Mouse (Mus musculus) neural tube, embryonic 13.5 days (tissue): ENCODE measurements around the gene Bcl6. TPM values are rescaled to one million over a fixed set of nuclear protein-coding genes. Genes with fewer than 3 reads are reported as not detected.

Experiments used
- ATAC-seq: fragments of 200-750 bp; cut with Nextera tagmentation; 2 replicates; pipeline ENCODE4 v1.8.0; 2017; ENCODE audit warnings: low read depth, mild to moderate bottlenecking, moderate TSS enrichment, moderate library complexity
- H3K27ac ChIP-seq: fragments of 300-500 bp; sonication (generic); replicated peaks from 2 replicates; pipeline ENCODE4 v1.5.1; 2015; ENCODE audit warnings: moderate library complexity, mild to moderate bottlenecking, inconsistent platforms
- H3K27me3 ChIP-seq: fragments of 300-500 bp; sonication (generic); 2 replicates; pipeline ENCODE4 v1.6.1; 2015; ENCODE audit warnings: mild to moderate bottlenecking, inconsistent platforms
- H3K36me3 ChIP-seq: fragments of 300-500 bp; sonication (generic); 2 replicates; pipeline ENCODE4 v1.6.1; 2015; ENCODE audit warnings: mild to moderate bottlenecking, inconsistent platforms
- H3K4me1 ChIP-seq: fragments of 300-500 bp; sonication (generic); replicated peaks from 2 replicates; pipeline ENCODE4 v1.6.1; 2015; ENCODE audit warnings: inconsistent platforms
- H3K4me2 ChIP-seq: fragments of 300-500 bp; sonication (generic); 2 replicates; pipeline ENCODE4 v1.6.1; 2015; ENCODE audit warnings: inconsistent platforms, mild to moderate bottlenecking, moderate library complexity
- H3K4me3 ChIP-seq: fragments of 300-500 bp; sonication (generic); 2 replicates; pipeline ENCODE4 v1.5.1; 2015; ENCODE audit warnings: mild to moderate bottlenecking, inconsistent platforms
- H3K9ac ChIP-seq: fragments of 300-500 bp; sonication (generic); 2 replicates; pipeline ENCODE4 v1.6.1; 2015; ENCODE audit warnings: moderate library complexity, mild to moderate bottlenecking, inconsistent platforms
- H3K9me3 ChIP-seq: fragments of 300-500 bp; sonication (generic); 2 replicates; pipeline ENCODE4 v1.6.1; 2016; ENCODE audit warnings: inconsistent platforms
- WGBS: fragments of 180-500 bp; shearing (Covaris S2); methylation state at CpG from one replicate; pipeline ENCODE4 v1.1.7; 2015; 5-methylcytosine and 5-hydroxymethylcytosine counted together
- polyA plus RNA-seq: library from polyadenylated mRNA; unstranded; fragments of >200 nt; fragmentation: Nextera tagmentation; extraction: Ambion mirVana; gene quantifications from 2 replicates; pipeline ENCODE4 v1.2.1, GENCODE M21; 2015

Bcl6 gene
- polyA plus RNA-seq, 1 experiment from 2014 or later = 0.53 TPM

- Histone ChIP-seq H3K9ac (no peak overlapping the region), H3K27me3 (no peaks in the 10 kb centered on the region), H3K27ac (no peak overlapping the region), H3K4me3 (no peak overlapping the region), H3K36me3 (no peaks in the 10 kb centered on the region), H3K4me2 (no peak overlapping the region), H3K4me1 (peaks cover 5% of the 10 kb centered on the region; the same call in 1 of the 2 replicates), H3K9me3 (no peaks in the 10 kb centered on the region)
- ATAC-seq = no peak
- 61% methylated on average over 3 of the region's 3 CpGs for WGBS
Measured at GRCm38 (mm10) chr16:24012066-24012465, 23.4 kb upstream of the Bcl6 start.

- 79% methylated on average over 3 of the region's 3 CpGs for WGBS
- Histone ChIP-seq H3K4me2 (no peak overlapping the region), H3K36me3 (no peaks in the 10 kb centered on the region), H3K27ac (no peak overlapping the region), H3K27me3 (no peaks in the 10 kb centered on the region), H3K4me1 (peaks cover 5% of the 10 kb centered on the region; the same call in 1 of the 2 replicates), H3K9ac (no peak overlapping the region), H3K4me3 (no peak overlapping the region), H3K9me3 (no peaks in the 10 kb centered on the region)
- no peak for ATAC-seq
Measured at GRCm38 (mm10) chr16:24011306-24011705, 22.7 kb upstream of the Bcl6 start.

GRCm38 (mm10) chr16:24009891-24010290, 21.2 kb upstream of the Bcl6 start:
- Histone ChIP-seq H3K9ac (no peak overlapping the region), H3K4me1 (no peaks in the 10 kb centered on the region), H3K4me2 (no peak overlapping the region), H3K9me3 (no peaks in the 10 kb centered on the region), H3K4me3 (no peak overlapping the region), H3K36me3 (no peaks in the 10 kb centered on the region), H3K27ac (no peak overlapping the region), H3K27me3 (no peaks in the 10 kb centered on the region)
- ATAC-seq = no peak
- 94% methylated on average over 2 of the region's 2 CpGs for WGBS

- H3K27ac ChIP-seq = no peak overlapping the region
- no peak for ATAC-seq
- 79% methylated on average over 8 of the region's 8 CpGs for WGBS
Measured at GRCm38 (mm10) chr16:24005928-24006327, 17.3 kb upstream of the Bcl6 start.

GRCm38 (mm10) chr16:23997912-23998311, 9.3 kb upstream of the Bcl6 start:
- ATAC-seq = no peak
- Histone ChIP-seq H3K4me1 (no peaks in the 10 kb centered on the region), H3K9ac (no peak overlapping the region), H3K27me3 (no peaks in the 10 kb centered on the region), H3K4me3 (no peak overlapping the region), H3K9me3 (no peaks in the 10 kb centered on the region), H3K27ac (no peak overlapping the region), H3K36me3 (no peaks in the 10 kb centered on the region), H3K4me2 (no peak overlapping the region)
- 85% methylated on average over 6 of the region's 6 CpGs for WGBS

More at GRCm38 (mm10) chr16:24005928-24006327, 17.3 kb upstream of the Bcl6 start:
- Histone ChIP-seq H3K9ac (no peak overlapping the region), H3K4me1 (no peaks in the 10 kb centered on the region), H3K27me3 (no peaks in the 10 kb centered on the region), H3K36me3 (no peaks in the 10 kb centered on the region), H3K4me3 (no peak overlapping the region), H3K9me3 (no peaks in the 10 kb centered on the region), H3K4me2 (no peak overlapping the region)

- ATAC-seq = no peak
- Histone ChIP-seq H3K4me2 (no peak overlapping the region), H3K4me1 (no peaks in the 10 kb centered on the region), H3K4me3 (no peak overlapping the region), H3K9me3 (no peaks in the 10 kb centered on the region), H3K27me3 (no peaks in the 10 kb centered on the region), H3K9ac (no peak overlapping the region), H3K27ac (no peak overlapping the region), H3K36me3 (no peaks in the 10 kb centered on the region)
- 89% methylated on average over 3 of the region's 3 CpGs for WGBS
Measured at GRCm38 (mm10) chr16:23997228-23997627, 8.6 kb upstream of the Bcl6 start.

- no peaks in the 10 kb centered on the region; the same call in 1 of the 2 replicates for H3K4me1 ChIP-seq
- H3K27me3 ChIP-seq = no peaks in the 10 kb centered on the region
- H3K4me3 ChIP-seq = no peak overlapping the region
- no peak overlapping the region for H3K4me2 ChIP-seq
- no peak for ATAC-seq
- no peaks in the 10 kb centered on the region for H3K36me3 ChIP-seq
- H3K9ac ChIP-seq = no peak overlapping the region
- no peaks in the 10 kb centered on the region for H3K9me3 ChIP-seq
- H3K27ac ChIP-seq = no peak overlapping the region
- 88% methylated on average over 7 of the region's 7 CpGs for WGBS
Measured at GRCm38 (mm10) chr16:23996342-23996741, 7.7 kb upstream of the Bcl6 start.

- no peak overlapping the region for H3K9ac ChIP-seq
- no peak overlapping the region for H3K4me2 ChIP-seq
- H3K4me1 ChIP-seq = peaks cover 16% of the 10 kb centered on the region
- H3K27ac ChIP-seq = no peak overlapping the region
- no peaks in the 10 kb centered on the region for H3K27me3 ChIP-seq
- H3K4me3 ChIP-seq = no peak overlapping the region
- no peak for ATAC-seq
- no peaks in the 10 kb centered on the region for H3K9me3 ChIP-seq
- 60% methylated on average over 17 of the region's 17 CpGs for WGBS
- no peaks in the 10 kb centered on the region for H3K36me3 ChIP-seq
Measured at GRCm38 (mm10) chr16:23993351-23994321, 5.0 kb upstream of the Bcl6 start.

GRCm38 (mm10) chr16:23991846-23992580, 3.4 kb upstream of the Bcl6 start:
- no peak overlapping the region for H3K27ac ChIP-seq
- H3K4me3 ChIP-seq = no peak overlapping the region
- H3K4me1 ChIP-seq = peaks cover 21% of the 10 kb centered on the region
- ATAC-seq = no peak
- H3K36me3 ChIP-seq = no peaks in the 10 kb centered on the region
- 89% methylated on average over 14 of the region's 14 CpGs for WGBS
- no peaks in the 10 kb centered on the region for H3K9me3 ChIP-seq
- peaks cover 1% of the 10 kb centered on the region for H3K27me3 ChIP-seq
- no peak overlapping the region for H3K4me2 ChIP-seq
- H3K9ac ChIP-seq = no peak overlapping the region

- H3K4me3 ChIP-seq = no peak overlapping the region
- peaks cover 10% of the 10 kb centered on the region for H3K27me3 ChIP-seq
- H3K4me2 ChIP-seq = peak overlapping the region; percentile 86
- WGBS = 5% methylated on average over 4 of the region's 4 CpGs
- no peak overlapping the region for H3K9ac ChIP-seq
- ATAC-seq = no peak
- H3K36me3 ChIP-seq = no peaks in the 10 kb centered on the region
- no peaks in the 10 kb centered on the region for H3K9me3 ChIP-seq
- H3K4me1 ChIP-seq = peaks cover 29% of the 10 kb centered on the region
- no peak overlapping the region for H3K27ac ChIP-seq
Measured at GRCm38 (mm10) chr16:23991170-23991569, 2.5 kb upstream of the Bcl6 start.

- ATAC-seq = no peak
- H3K9ac ChIP-seq = peak overlapping the region; percentile 83
- no peaks in the 10 kb centered on the region for H3K9me3 ChIP-seq
- peaks cover 18% of the 10 kb centered on the region for H3K27me3 ChIP-seq
- peak overlapping the region; percentile 86 for H3K4me2 ChIP-seq
- no peaks in the 10 kb centered on the region for H3K36me3 ChIP-seq
- peaks cover 35% of the 10 kb centered on the region for H3K4me1 ChIP-seq
- H3K27ac ChIP-seq = peak overlapping the region; percentile 99
- H3K4me3 ChIP-seq = peak overlapping the region; percentile 58
- WGBS = 41% methylated on average over 11 of the region's 11 CpGs
Measured at GRCm38 (mm10) chr16:23990161-23990970, 1.7 kb upstream of the Bcl6 start.
